Mouse (Mus musculus) CH12.LX (cell line): ENCODE results near the gene Keap1.

Source experiments
- CTCF ChIP-seq, 2 experiments: IDR thresholded peaks in 1 of 2; conservative IDR thresholded peaks in 1 of 2; 2 replicates each; pipeline ENCODE4 v1.5.1; 2011 to 2012; ENCODE audit warnings: low read depth in 2 of 2, low read length in 2 of 2, improper control_type of control experiment in 1 of 2, inconsistent platforms in 1 of 2, mild to moderate bottlenecking in 1 of 2, moderate library complexity in 1 of 2
- EP300 ChIP-seq: IDR thresholded peaks from 2 replicates; pipeline ENCODE4 v1.6.1; 2011; ENCODE audit warnings: low read length, improper control_type of control experiment
- JUND ChIP-seq: conservative IDR thresholded peaks from 2 replicates; pipeline ENCODE4 v1.6.1; 2011; ENCODE audit warnings: low read depth, low read length, improper control_type of control experiment
- POLR2A ChIP-seq: IDR thresholded peaks from 2 replicates; pipeline ENCODE4 v1.6.1; 2011; ENCODE audit warnings: low read depth, mild to moderate bottlenecking, improper control_type of control experiment, low read length
- USF1 ChIP-seq: IDR thresholded peaks from 2 replicates; pipeline ENCODE4 v1.6.1; 2014; ENCODE audit warnings: low read depth, mild to moderate bottlenecking, inconsistent platforms, low read length, improper control_type of control experiment
- ZKSCAN1 ChIP-seq: IDR thresholded peaks from 2 replicates; pipeline ENCODE4 v1.6.1; 2012; ENCODE audit warnings: low read depth, inconsistent platforms, low read length, improper control_type of control experiment, borderline replicate concordance

DNA sequence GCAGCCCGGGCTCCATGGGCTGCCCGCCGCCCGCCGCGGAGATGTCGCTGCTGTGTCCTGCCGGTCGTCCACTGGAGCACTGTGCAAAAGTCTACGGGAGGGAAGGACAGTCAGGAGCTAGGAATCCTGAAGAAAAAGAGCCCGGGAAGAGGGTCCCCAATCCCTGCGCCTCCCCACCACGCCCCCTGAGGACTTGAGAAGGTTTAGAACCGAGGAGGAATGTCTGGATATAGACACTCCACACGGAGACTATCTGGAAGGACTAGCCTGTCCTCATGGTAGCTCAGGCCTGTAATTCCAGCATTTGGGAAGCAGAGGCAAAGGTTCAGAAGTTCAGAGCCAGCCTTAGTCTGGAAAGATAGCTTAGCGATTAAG, 5.9 kb upstream of the Keap1 start:
- TF ChIP-seq POLR2A (no peak), USF1 (no peak), EP300 (no peak), CTCF (conservative IDR thresholded peaks at IDR 0.05 in 1 of 2, IDR thresholded peaks at IDR 0.05 in 1 of 2; ENCODE audit: low read depth in 2 of 2, low read length in 2 of 2) (no peak), ZKSCAN1 (no peak), JUND (no peak)
